26 mouse cellular contexts compared by ENCODE assay signal in genomic region chr17:34798866-34799530, GRCm38 (mm10). TPM values are rescaled to one million over a fixed set of nuclear protein-coding genes. Genes with fewer than 3 reads are reported as not detected.
"Had no signal": no experiment of that assay in that cellular context is flagged by ENCODE, and none has a peak within 500 bp of the region (broad histone marks: within the 10 kb centered on the region; RNA-seq: fewer than 3 reads in every experiment).

No protein-coding gene starts in this region.

- DNase-seq: kidney, postnatal 25 days; layer of hippocampus, adult 9-11 months; layer of hippocampus, postnatal 36 days; lung, adult 2 months; lung, postnatal 14 days; lung, postnatal 4 days; midbrain, embryonic 14.5 days; thymus, postnatal 25 days had no signal

- H3K27me3 ChIP-seq: limb, embryonic 12.5 days; limb, embryonic 15.5 days; liver, embryonic 12.5 days; liver, embryonic 15.5 days had no signal

- H3K36me3 ChIP-seq: limb, embryonic 12.5 days; limb, embryonic 15.5 days; liver, embryonic 12.5 days; liver, embryonic 15.5 days had no signal

- H3K4me1 ChIP-seq: limb, embryonic 12.5 days; limb, embryonic 15.5 days; liver, embryonic 12.5 days; liver, embryonic 15.5 days had no signal

- H3K9me3 ChIP-seq: limb, embryonic 12.5 days; limb, embryonic 15.5 days; liver, embryonic 12.5 days; liver, embryonic 15.5 days had no signal

- H3K27ac ChIP-seq: kidney, postnatal 0 days; layer of hippocampus, adult 2 months; left cerebral cortex, adult 2 months; limb, embryonic 12.5 days; limb, embryonic 15.5 days; liver, embryonic 12.5 days; liver, embryonic 15.5 days had no signal

- H3K4me3 ChIP-seq: layer of hippocampus, adult 2 months; left cerebral cortex, adult 2 months; limb, embryonic 12.5 days; limb, embryonic 15.5 days; liver, embryonic 12.5 days; liver, embryonic 15.5 days had no signal

RNA-seq across cellular contexts. Expression of gene Cyp21a1, which starts 5.4 kb away (rescaled TPM):
- total RNA-seq: left cerebral cortex, adult 2 months; left cerebral cortex, postnatal 10 days; left cerebral cortex, postnatal 36 days; megakaryocyte progenitor cell, adult 5-6 weeks; megakaryocyte-erythroid progenitor cell, adult 5-6 weeks; midbrain, postnatal 0 days had no signal
- polyA plus RNA-seq: kidney, embryonic 14.5 days; limb, embryonic 12.5 days; liver, embryonic 12.5 days; lung, embryonic 16.5 days; midbrain, embryonic 11.5 days; midbrain, embryonic 14.5 days; midbrain, postnatal 0 days; neural tube, embryonic 11.5 days; neural tube, embryonic 14.5 days; thymus, postnatal 0 days had no signal
